Mouse (Mus musculus) C2C12 (cell line): Measurements from ENCODE around the gene Gm21973. TPM values are rescaled to one million over a fixed set of nuclear protein-coding genes. Genes with fewer than 3 reads are reported as not detected.

Experiments used
- H3K27me3 ChIP-seq: one replicate; pipeline ENCODE4 v1.6.1; 2011; ENCODE audit not compliant: control insufficient read depth, insufficient read depth, insufficient read length
- H3K36me3 ChIP-seq: one replicate; pipeline ENCODE4 v1.6.1; 2011; ENCODE audit not compliant: control insufficient read depth, insufficient read depth
- H3K4me3 ChIP-seq: one replicate; pipeline ENCODE4 v1.5.1; 2011; ENCODE audit warnings: mild to moderate bottlenecking, control low read depth; ENCODE audit not compliant: poor library complexity, insufficient read depth, severe bottlenecking
- H3K79me2 ChIP-seq: one replicate; pipeline ENCODE4 v1.6.1; 2011; ENCODE audit not compliant: control insufficient read depth, insufficient read depth
- H3K79me3 ChIP-seq: one replicate; pipeline ENCODE4 v1.6.1; 2011; ENCODE audit warnings: low read depth, control low read depth
- H3ac ChIP-seq: one replicate; pipeline ENCODE3; 2011; ENCODE audit warnings: low read depth; ENCODE audit not compliant: control insufficient read depth, insufficient read length
- CEBPB ChIP-seq: IDR thresholded peaks from one replicate; pipeline ENCODE4 v1.6.1; 2011; ENCODE audit warnings: low read depth, mild to moderate bottlenecking, control low read depth, moderate library complexity
- CTCF ChIP-seq: IDR thresholded peaks from one replicate; pipeline ENCODE4 v1.5.1; 2011; ENCODE audit not compliant: control insufficient read depth, insufficient read depth, insufficient read length
- FOSL1 ChIP-seq: IDR thresholded peaks from one replicate; pipeline ENCODE4 v1.8.0; 2011; ENCODE audit warnings: mild to moderate bottlenecking, low read length; ENCODE audit not compliant: poor library complexity, insufficient read depth, severe bottlenecking
- MAX ChIP-seq: IDR thresholded peaks from one replicate; pipeline ENCODE4 v1.6.1; 2011; ENCODE audit warnings: mild to moderate bottlenecking, control low read depth
- MYOD1 ChIP-seq: IDR thresholded peaks from one replicate; pipeline ENCODE4 v1.6.1; 2011; ENCODE audit warnings: low read depth; ENCODE audit not compliant: control insufficient read depth, insufficient read length
- MYOG ChIP-seq: IDR thresholded peaks from one replicate; pipeline ENCODE4 v1.6.1; 2011; ENCODE audit not compliant: control insufficient read depth, insufficient read length; ENCODE audit errors: extremely low read depth
- USF1 ChIP-seq: IDR thresholded peaks from one replicate; pipeline ENCODE4 v1.6.1; 2011; ENCODE audit warnings: low read depth, mild to moderate bottlenecking, control low read depth, moderate library complexity
- polyA plus RNA-seq: library from polyadenylated mRNA; unstranded; fragments of >200 nt; fragmentation: generic; extraction: Trizol; gene quantifications from one replicate; pipeline ENCODE4 v1.2.1, GENCODE M21; 2012; ENCODE audit warnings: missing spikeins

Gene Gm21973
- polyA plus RNA-seq, 1 experiment: not detected

DNA sequence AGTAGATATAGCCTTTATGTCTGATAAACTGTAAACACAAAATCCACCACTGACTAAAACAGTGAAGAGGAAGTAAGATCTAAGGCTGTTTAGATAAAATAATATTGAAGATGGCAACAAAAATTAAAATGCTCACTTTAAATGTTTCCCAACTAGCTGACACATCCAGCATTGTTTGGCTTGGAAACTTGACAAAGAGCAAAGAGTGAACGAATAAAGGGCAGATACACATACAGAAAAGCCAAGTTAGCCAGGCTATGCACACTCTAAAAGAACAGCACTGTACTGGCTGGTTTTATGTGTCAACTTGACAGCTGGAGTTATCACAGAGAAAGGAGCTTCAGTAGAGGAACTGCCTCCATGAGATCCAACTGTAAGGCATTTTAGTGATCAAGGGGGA is 27.1 kb upstream of the Gm21973 start:
- H3K36me3 ChIP-seq: no peaks in the 10 kb centered on the region
- TF ChIP-seq MYOD1 (no peak), FOSL1 (no peak), MYOG (no peak), USF1 (no peak), CTCF (no peak), CEBPB (no peak), MAX (no peak)

DNA sequence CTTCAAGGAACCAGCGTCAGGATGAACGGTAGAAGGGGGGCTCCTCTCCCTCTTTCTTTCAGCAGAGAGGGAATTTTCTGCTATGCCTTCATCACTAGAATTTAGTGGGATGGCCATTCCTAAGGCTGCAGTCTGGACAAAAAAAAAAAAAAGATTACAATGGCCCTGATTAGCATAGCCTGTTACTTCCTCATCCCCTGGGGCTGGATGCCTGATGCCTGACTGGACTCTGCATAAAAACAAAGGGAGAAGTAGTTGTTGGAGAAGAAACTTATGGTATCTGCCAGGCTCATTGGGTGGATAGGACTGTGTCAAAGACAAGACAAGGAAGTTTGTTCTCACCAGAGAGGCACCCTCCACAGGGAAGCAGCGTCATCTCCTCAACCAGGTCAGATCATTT is 25.7 kb upstream of the Gm21973 start:
- no peak overlapping the region for H3K4me3 ChIP-seq
- H3K79me2 ChIP-seq: no peaks in the 10 kb centered on the region
- H3ac ChIP-seq: no peak overlapping the region
- H3K79me3 ChIP-seq: no peaks in the 10 kb centered on the region
- no peaks in the 10 kb centered on the region for H3K27me3 ChIP-seq
- TF ChIP-seq USF1 (no peak), MAX (no peak), MYOG (no peak), CEBPB (no peak), MYOD1 (no peak), FOSL1 (no peak), CTCF (no peak)
- H3K36me3 ChIP-seq: no peaks in the 10 kb centered on the region

More for the DNA sequence above, 27.1 kb upstream of the Gm21973 start:
- Histone ChIP-seq H3K79me2 (no peaks in the 10 kb centered on the region), H3ac (no peak overlapping the region), H3K79me3 (no peaks in the 10 kb centered on the region), H3K4me3 (no peak overlapping the region), H3K27me3 (no peaks in the 10 kb centered on the region)

DNA sequence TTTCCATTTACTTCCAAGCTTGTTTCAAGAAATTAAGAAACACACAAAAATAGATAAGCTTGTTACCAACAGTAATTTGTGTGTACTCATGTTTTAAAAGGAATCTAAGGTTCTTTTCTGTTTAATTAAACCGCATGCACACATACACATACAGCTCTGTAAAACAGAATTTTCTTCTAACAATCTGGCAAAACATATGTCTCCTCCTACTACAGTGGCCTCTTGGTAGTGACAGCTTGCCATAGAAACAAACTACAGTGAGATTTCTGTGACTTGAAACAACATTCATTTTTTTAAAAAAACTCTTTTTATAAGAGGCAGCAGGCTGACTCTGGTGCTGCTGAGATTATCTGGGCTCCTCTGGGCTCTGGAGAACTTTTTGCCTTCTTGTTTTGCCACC is 18.7 kb upstream of the Gm21973 start:
- no peak overlapping the region for H3ac ChIP-seq
- no peaks in the 10 kb centered on the region for H3K79me2 ChIP-seq
- H3K4me3 ChIP-seq: no peak overlapping the region
- no peaks in the 10 kb centered on the region for H3K79me3 ChIP-seq
- H3K27me3 ChIP-seq: no peaks in the 10 kb centered on the region
- no peaks in the 10 kb centered on the region for H3K36me3 ChIP-seq
- TF ChIP-seq MYOD1: no peak
- TF ChIP-seq CTCF: no peak

DNA sequence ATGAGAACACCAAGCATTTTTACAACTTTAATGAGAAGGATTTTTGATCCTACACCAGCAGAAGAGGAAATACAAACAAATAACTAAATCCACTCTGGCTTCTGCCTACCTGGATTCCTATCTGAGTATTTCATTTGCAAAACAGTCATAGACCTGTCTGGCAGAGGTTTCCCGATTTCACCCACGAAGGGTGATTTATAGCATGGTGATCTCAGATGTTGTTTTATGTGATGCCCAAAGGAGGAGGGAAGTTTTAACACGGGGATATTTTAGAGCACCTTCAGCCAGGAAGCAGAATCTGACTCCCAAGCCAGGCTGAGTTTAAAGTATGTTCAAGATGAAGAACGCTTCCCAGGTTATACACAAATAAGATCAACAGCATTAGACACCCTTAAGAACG is 13.4 kb upstream of the Gm21973 start:
- no peaks in the 10 kb centered on the region for H3K36me3 ChIP-seq
- H3K4me3 ChIP-seq: no peak overlapping the region
- TF ChIP-seq CEBPB (no peak), MYOD1 (no peak), CTCF (no peak), USF1 (no peak), MAX (no peak), FOSL1 (no peak), MYOG (no peak)
- no peak overlapping the region for H3ac ChIP-seq
- H3K79me3 ChIP-seq: no peaks in the 10 kb centered on the region
- H3K27me3 ChIP-seq: peaks cover 7% of the 10 kb centered on the region
- no peaks in the 10 kb centered on the region for H3K79me2 ChIP-seq

DNA sequence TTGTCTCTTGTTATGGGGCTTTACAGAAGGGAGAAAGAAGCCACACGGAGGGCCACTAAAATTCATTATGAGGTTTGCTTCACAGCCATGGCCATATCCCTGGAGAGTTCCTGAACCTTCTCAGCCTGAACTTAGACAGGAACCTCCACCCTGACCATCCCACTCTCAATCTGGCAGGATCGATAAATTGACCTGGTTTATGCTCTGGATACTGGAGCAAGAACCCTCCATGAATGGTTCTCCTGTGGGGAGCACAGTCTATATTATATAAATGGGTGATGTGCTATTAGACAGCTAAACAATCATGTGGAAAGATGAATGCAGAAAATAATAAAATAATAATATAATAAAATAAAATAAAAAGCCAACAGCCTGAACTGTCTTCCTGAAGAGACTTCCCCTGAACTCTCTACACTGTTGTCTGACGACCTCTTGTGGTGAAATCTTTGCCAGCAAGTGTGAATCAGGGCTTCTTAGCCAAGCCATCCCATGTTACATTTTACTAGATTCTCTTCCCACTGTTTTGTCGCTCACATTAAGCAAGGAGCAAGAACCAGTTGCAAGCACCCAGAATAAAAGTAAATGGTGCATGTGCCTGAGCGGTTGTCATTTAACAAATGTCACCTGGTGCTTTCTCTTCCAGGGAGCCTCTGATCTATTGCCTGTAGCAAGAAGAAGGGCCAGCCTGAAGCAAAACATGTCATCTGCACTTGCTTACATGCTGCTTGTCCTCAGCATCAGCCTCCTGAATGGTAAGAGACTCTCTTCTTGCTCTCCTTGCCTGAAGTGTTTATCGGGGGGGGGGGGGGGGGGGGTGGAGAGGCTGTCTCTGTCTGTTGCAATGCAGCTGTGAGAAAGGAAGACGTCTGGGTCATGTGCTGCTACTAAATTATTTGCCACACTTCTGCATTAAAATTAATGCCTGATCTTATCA is 11.4 kb upstream of the Gm21973 start:
- H3K4me3 ChIP-seq: no peak overlapping the region
- no peak overlapping the region for H3ac ChIP-seq
- peak; percentile 27 for TF ChIP-seq CTCF
- TF ChIP-seq MYOD1: no peak
- H3K79me3 ChIP-seq: no peaks in the 10 kb centered on the region
- H3K36me3 ChIP-seq: no peaks in the 10 kb centered on the region
- H3K79me2 ChIP-seq: no peaks in the 10 kb centered on the region
- peaks cover 17% of the 10 kb centered on the region for H3K27me3 ChIP-seq

DNA sequence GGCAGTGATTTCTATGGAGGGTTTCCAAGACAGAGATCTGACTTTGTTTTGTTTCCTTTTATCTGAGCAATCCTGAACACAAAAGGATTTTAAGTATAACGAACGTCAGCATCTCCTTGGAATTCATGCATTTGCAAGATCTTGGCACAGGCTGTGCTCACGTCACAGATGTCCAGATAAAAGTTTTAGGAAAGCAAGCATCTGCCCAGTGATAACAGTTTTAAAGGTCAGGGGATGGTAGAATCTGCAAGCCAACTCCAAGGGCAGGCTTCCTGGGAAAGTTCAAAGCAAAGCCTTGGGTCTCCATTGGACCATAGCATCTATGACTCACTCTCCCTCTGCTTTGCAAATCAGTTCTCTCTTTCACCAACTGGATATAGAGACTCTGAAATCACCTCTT is 5.4 kb downstream of the Gm21973 start:
- TF ChIP-seq MAX: no peak
- no peak for TF ChIP-seq CEBPB
- TF ChIP-seq MYOG: no peak
- no peak for TF ChIP-seq CTCF
- no peak for TF ChIP-seq FOSL1
- TF ChIP-seq USF1: no peak
- no peak for TF ChIP-seq MYOD1

More for the DNA sequence above, 5.4 kb downstream of the Gm21973 start:
- Histone ChIP-seq H3K79me2 (no peaks in the 10 kb centered on the region), H3K79me3 (no peaks in the 10 kb centered on the region), H3K36me3 (no peaks in the 10 kb centered on the region), H3ac (no peak overlapping the region), H3K27me3 (no peaks in the 10 kb centered on the region), H3K4me3 (no peak overlapping the region)
